Mouse (Mus musculus): ENCODE results near the gene Rpl10l. TPM values are rescaled to one million over a fixed set of nuclear protein-coding genes. Genes with fewer than 3 reads are reported as not detected.

Gene Rpl10l
- not detected in 2 replicates for polyA plus RNA-seq (2015; fragmentation: Nextera tagmentation; extraction: Ambion mirVana)

- Histone ChIP-seq H3K4me2 (no peak within 1 kb of the TSS), H3K9me3 (replicated peaks) (no peaks in the 10 kb centered on the region), H3K9ac (no peak within 1 kb of the TSS), H3K27me3 (no peaks in the 10 kb centered on the region), H3K27ac (no peak within 1 kb of the TSS), H3K36me3 (no peaks in the 10 kb centered on the region), H3K4me3 (no peak within 1 kb of the TSS), H3K4me1 (replicated peaks) (no peaks in the 10 kb centered on the region)
- 92% methylated on average over 44 of the region's 44 CpGs for WGBS
- no peak for ATAC-seq (replicated peaks; ENCODE audit: insufficient number of reproducible peaks, insufficient read depth, low FRiP score, low read depth)
Observed at GRCm38 (mm10) chr12:66283991-66284622, at the start of gene Rpl10l. Gene Rpl10l (minus strand): TSS chr12:66284401.

GRCm38 (mm10) chr12:66275890-66276289 is 8.3 kb downstream of the Rpl10l start:
- H3K4me1 ChIP-seq (replicated peaks): no peaks in the 10 kb centered on the region
- no peak for ATAC-seq (replicated peaks; ENCODE audit: insufficient number of reproducible peaks, insufficient read depth, low FRiP score, low read depth)
- no peak overlapping the region for H3K4me2 ChIP-seq
- WGBS: 74% methylated on average over 3 of the region's 3 CpGs
- H3K27me3 ChIP-seq: no peaks in the 10 kb centered on the region
- H3K4me3 ChIP-seq: no peak overlapping the region
- no peaks in the 10 kb centered on the region for H3K36me3 ChIP-seq
- H3K9ac ChIP-seq: no peak overlapping the region
- no peak overlapping the region for H3K27ac ChIP-seq
- no peaks in the 10 kb centered on the region for H3K9me3 ChIP-seq (replicated peaks)

GRCm38 (mm10) chr12:66245461-66246099 is 38.6 kb downstream of the Rpl10l start:
- 76% methylated on average over 6 of the region's 6 CpGs for WGBS
- no peak for ATAC-seq (replicated peaks; ENCODE audit: insufficient number of reproducible peaks, insufficient read depth, low FRiP score, low read depth)
- Histone ChIP-seq H3K36me3 (no peaks in the 10 kb centered on the region), H3K9me3 (replicated peaks) (no peaks in the 10 kb centered on the region), H3K27ac (no peak overlapping the region), H3K4me3 (no peak overlapping the region), H3K27me3 (no peaks in the 10 kb centered on the region), H3K4me1 (replicated peaks) (no peaks in the 10 kb centered on the region), H3K9ac (no peak overlapping the region), H3K4me2 (no peak overlapping the region)

GRCm38 (mm10) chr12:66234158-66234557 is 50.0 kb downstream of the Rpl10l start:
- Histone ChIP-seq H3K27me3 (no peaks in the 10 kb centered on the region), H3K9me3 (replicated peaks) (no peaks in the 10 kb centered on the region), H3K4me3 (no peak overlapping the region), H3K27ac (no peak overlapping the region), H3K9ac (no peak overlapping the region), H3K36me3 (no peaks in the 10 kb centered on the region), H3K4me2 (no peak overlapping the region), H3K4me1 (replicated peaks) (no peaks in the 10 kb centered on the region)
- ATAC-seq (replicated peaks; ENCODE audit: insufficient number of reproducible peaks, insufficient read depth, low FRiP score, low read depth): no peak
- WGBS: 61% methylated on average over 3 of the region's 3 CpGs

Data from heart, embryonic 15.5 days (tissue).